Mouse (Mus musculus): ENCODE results near the gene Brk1. TPM values are rescaled to one million over a fixed set of nuclear protein-coding genes. Genes with fewer than 3 reads are reported as not detected.

The Brk1 gene
- polyA plus RNA-seq (2011; ENCODE audit: insufficient read depth, insufficient read length, low replicate concordance, missing spikeins): 65.5 and 112 TPM in 2 replicates

- Histone ChIP-seq H3K4me3 (replicated peaks; ENCODE audit: control insufficient read depth, low read depth, low read length) (peak within 1 kb of the TSS; percentile 87), H3K27ac (ENCODE audit: control insufficient read depth, insufficient read depth, low read depth, low read length, poor library complexity) (peak within 1 kb of the TSS; percentile 88), H3K4me1 (ENCODE audit: control insufficient read depth, insufficient read depth, low read length) (peaks cover 1% of the 10 kb centered on the region; the same call in 1 of the 2 replicates)
- peak; percentile 65; the same call in 1 of the 2 replicates for TF ChIP-seq POLR2A (IDR thresholded peaks at IDR 0.05; ENCODE audit: borderline replicate concordance, control insufficient read depth, low read depth, low read length)
- peak; percentile 49; the same call in 1 of the 2 replicates for TF ChIP-seq CTCF (IDR thresholded peaks at IDR 0.05; ENCODE audit: control insufficient read depth, insufficient read depth, low read length)
- WGBS: under 1% methylated on average over 65 of the region's 65 CpGs
Measured at GRCm38 (mm10) chr6:113604432-113605223, at the start of gene Brk1. Gene Brk1 (plus strand): TSS chr6:113604772.

GRCm38 (mm10) chr6:113559736-113560135, 44.8 kb upstream of the Brk1 start:
- no peak overlapping the region for H3K27ac ChIP-seq (ENCODE audit: control insufficient read depth, insufficient read depth, low read depth, low read length, poor library complexity)
- H3K4me1 ChIP-seq (ENCODE audit: control insufficient read depth, insufficient read depth, low read length): no peaks in the 10 kb centered on the region
- H3K4me3 ChIP-seq (replicated peaks; ENCODE audit: control insufficient read depth, low read depth, low read length): no peak overlapping the region
- 92% methylated on average over 6 of the region's 6 CpGs for WGBS
- no peak for TF ChIP-seq POLR2A (IDR thresholded peaks at IDR 0.05; ENCODE audit: borderline replicate concordance, control insufficient read depth, low read depth, low read length)
- TF ChIP-seq CTCF (IDR thresholded peaks at IDR 0.05; ENCODE audit: control insufficient read depth, insufficient read depth, low read length): no peak

- no peak for TF ChIP-seq CTCF (IDR thresholded peaks at IDR 0.05; ENCODE audit: control insufficient read depth, insufficient read depth, low read length)
- Histone ChIP-seq H3K4me3 (replicated peaks; ENCODE audit: control insufficient read depth, low read depth, low read length) (no peak overlapping the region), H3K4me1 (ENCODE audit: control insufficient read depth, insufficient read depth, low read length) (no peaks in the 10 kb centered on the region), H3K27ac (ENCODE audit: control insufficient read depth, insufficient read depth, low read depth, low read length, poor library complexity) (no peak overlapping the region)
- 89% methylated on average over 1 of the region's 1 CpGs for WGBS
Measured at GRCm38 (mm10) chr6:113564557-113564956, 40.0 kb upstream of the Brk1 start.

- 95% methylated on average over 6 of the region's 6 CpGs for WGBS
- no peak overlapping the region for H3K4me3 ChIP-seq (replicated peaks; ENCODE audit: control insufficient read depth, low read depth, low read length)
- H3K4me1 ChIP-seq (ENCODE audit: control insufficient read depth, insufficient read depth, low read length): no peaks in the 10 kb centered on the region
- no peak for TF ChIP-seq CTCF (IDR thresholded peaks at IDR 0.05; ENCODE audit: control insufficient read depth, insufficient read depth, low read length)
- TF ChIP-seq POLR2A (IDR thresholded peaks at IDR 0.05; ENCODE audit: borderline replicate concordance, control insufficient read depth, low read depth, low read length): no peak
- no peak overlapping the region for H3K27ac ChIP-seq (ENCODE audit: control insufficient read depth, insufficient read depth, low read depth, low read length, poor library complexity)
Measured at GRCm38 (mm10) chr6:113576044-113576443, 28.5 kb upstream of the Brk1 start.

- TF ChIP-seq CTCF (IDR thresholded peaks at IDR 0.05; ENCODE audit: control insufficient read depth, insufficient read depth, low read length) (no peak), POLR2A (IDR thresholded peaks at IDR 0.05; ENCODE audit: borderline replicate concordance, control insufficient read depth, low read depth, low read length) (no peak)
- Histone ChIP-seq H3K27ac (ENCODE audit: control insufficient read depth, insufficient read depth, low read depth, low read length, poor library complexity) (no peak overlapping the region), H3K4me1 (ENCODE audit: control insufficient read depth, insufficient read depth, low read length) (no peaks in the 10 kb centered on the region), H3K4me3 (replicated peaks; ENCODE audit: control insufficient read depth, low read depth, low read length) (no peak overlapping the region)
- 94% methylated on average over 3 of the region's 3 CpGs for WGBS
Measured at GRCm38 (mm10) chr6:113579306-113579705, 25.3 kb upstream of the Brk1 start.

GRCm38 (mm10) chr6:113583023-113583422, 21.5 kb upstream of the Brk1 start:
- H3K4me3 ChIP-seq (replicated peaks; ENCODE audit: control insufficient read depth, low read depth, low read length): no peak overlapping the region
- TF ChIP-seq CTCF (IDR thresholded peaks at IDR 0.05; ENCODE audit: control insufficient read depth, insufficient read depth, low read length) (no peak), POLR2A (IDR thresholded peaks at IDR 0.05; ENCODE audit: borderline replicate concordance, control insufficient read depth, low read depth, low read length) (no peak)
- 93% methylated on average over 4 of the region's 4 CpGs for WGBS
- no peak overlapping the region for H3K27ac ChIP-seq (ENCODE audit: control insufficient read depth, insufficient read depth, low read depth, low read length, poor library complexity)
- no peaks in the 10 kb centered on the region for H3K4me1 ChIP-seq (ENCODE audit: control insufficient read depth, insufficient read depth, low read length)

- no peak overlapping the region for H3K27ac ChIP-seq (ENCODE audit: control insufficient read depth, insufficient read depth, low read depth, low read length, poor library complexity)
- no peak overlapping the region for H3K4me3 ChIP-seq (replicated peaks; ENCODE audit: control insufficient read depth, low read depth, low read length)
- WGBS: 91% methylated on average over 5 of the region's 5 CpGs
- no peaks in the 10 kb centered on the region for H3K4me1 ChIP-seq (ENCODE audit: control insufficient read depth, insufficient read depth, low read length)
- TF ChIP-seq CTCF (IDR thresholded peaks at IDR 0.05; ENCODE audit: control insufficient read depth, insufficient read depth, low read length) (no peak), POLR2A (IDR thresholded peaks at IDR 0.05; ENCODE audit: borderline replicate concordance, control insufficient read depth, low read depth, low read length) (no peak)
Measured at GRCm38 (mm10) chr6:113585065-113585464, 19.5 kb upstream of the Brk1 start.

- Histone ChIP-seq H3K4me3 (replicated peaks; ENCODE audit: control insufficient read depth, low read depth, low read length) (no peak overlapping the region), H3K4me1 (ENCODE audit: control insufficient read depth, insufficient read depth, low read length) (no peaks in the 10 kb centered on the region), H3K27ac (ENCODE audit: control insufficient read depth, insufficient read depth, low read depth, low read length, poor library complexity) (no peak overlapping the region)
- 83% methylated on average over 5 of the region's 5 CpGs for WGBS
- TF ChIP-seq POLR2A (IDR thresholded peaks at IDR 0.05; ENCODE audit: borderline replicate concordance, control insufficient read depth, low read depth, low read length) (no peak), CTCF (IDR thresholded peaks at IDR 0.05; ENCODE audit: control insufficient read depth, insufficient read depth, low read length) (no peak)
Measured at GRCm38 (mm10) chr6:113586466-113587183, 17.9 kb upstream of the Brk1 start.
